In genomic region chr19:58104544-58104943, GRCm38 (mm10) we compare ENCODE assay signal across 8 mouse cellular contexts.
DNase-seq lines count a peak whose midpoint lies in the region; ATAC-seq and TF ChIP-seq lines count a peak whose summit lies in the region.

No protein-coding gene starts in this region.

- H3K4me1 ChIP-seq in kidney, postnatal 0 days (replicated peaks; ENCODE audit: insufficient read depth, low read length) = no peaks in the 10 kb centered on the region; the same call in 1 of the 2 replicates
- H3K4me1 ChIP-seq in limb, embryonic 10.5 days = peaks cover 35% of the 10 kb centered on the region
- H3K4me1 ChIP-seq in midbrain, embryonic 11.5 days (ENCODE audit: control insufficient read depth, insufficient read depth, low read length) = no peaks in the 10 kb centered on the region; the same call in 1 of the 2 replicates

- H3K4me3 ChIP-seq in kidney, postnatal 0 days (replicated peaks; ENCODE audit: low read depth, low read length) = no peak overlapping the region
- no peak overlapping the region for H3K4me3 ChIP-seq in limb, embryonic 10.5 days
- no peak overlapping the region for H3K4me3 ChIP-seq in midbrain, embryonic 11.5 days (ENCODE audit: low read depth, low read length)

- TF ChIP-seq CTCF in kidney, postnatal 0 days (IDR thresholded peaks at IDR 0.05; ENCODE audit: low read depth) = no peak

- DNase-seq in kidney, postnatal 0 days (ENCODE audit: low spot score) = peak; percentile 44
- no peak for DNase-seq in kidney, postnatal 25 days
- DNase-seq in CD4-positive, CD25-positive, alpha-beta regulatory T cell, adult 2 months (ENCODE audit: low read depth, low spot score) = peak; percentile 40
- peak; percentile 23 for DNase-seq in c-Kit-positive CD71-negative TER-119-negative erythroid progenitor cells, embryonic 14.5 days (ENCODE audit: low read depth)
- no peak for DNase-seq in limb, embryonic 10.5 days (ENCODE audit: low spot score)
- DNase-seq in urinary bladder, postnatal 36 days (ENCODE audit: low spot score in 2 of 2) = no peak
- no peak for DNase-seq in midbrain, embryonic 11.5 days (ENCODE audit: low spot score, missing footprints)
- no peak for DNase-seq in spleen, postnatal 10 days (ENCODE audit: low spot score in 2 of 2)

- peak; percentile 49; the same call in 1 of the 2 replicates for ATAC-seq in kidney, postnatal 0 days (replicated peaks; ENCODE audit: low FRiP score, low read depth)
- no peak for ATAC-seq in midbrain, embryonic 11.5 days (ENCODE audit: low FRiP score)

- H3K9me3 ChIP-seq in kidney, postnatal 0 days (replicated peaks; ENCODE audit: low read length) = no peaks in the 10 kb centered on the region
- H3K9me3 ChIP-seq in limb, embryonic 10.5 days (replicated peaks) = no peaks in the 10 kb centered on the region
- H3K9me3 ChIP-seq in midbrain, embryonic 11.5 days (ENCODE audit: control insufficient read depth, low read length) = no peaks in the 10 kb centered on the region

- no peak overlapping the region for H3K27ac ChIP-seq in kidney, postnatal 0 days
- peak overlapping the region; percentile 73 for H3K27ac ChIP-seq in limb, embryonic 10.5 days
- H3K27ac ChIP-seq in midbrain, embryonic 11.5 days (ENCODE audit: low read depth, low read length) = no peak overlapping the region

- H3K4me2 ChIP-seq in kidney, postnatal 0 days (ENCODE audit: low read length) = no peak overlapping the region
- H3K4me2 ChIP-seq in midbrain, embryonic 11.5 days = no peak overlapping the region

- no peak overlapping the region for H3K9ac ChIP-seq in kidney, postnatal 0 days (ENCODE audit: low read depth, low read length)
- H3K9ac ChIP-seq in midbrain, embryonic 11.5 days (ENCODE audit: low read length) = no peak overlapping the region

- H3K27me3 ChIP-seq in kidney, postnatal 0 days (ENCODE audit: insufficient read depth, low read length) = no peaks in the 10 kb centered on the region
- no peaks in the 10 kb centered on the region for H3K27me3 ChIP-seq in limb, embryonic 10.5 days (ENCODE audit: low read depth, poor library complexity, severe bottlenecking)
- no peaks in the 10 kb centered on the region for H3K27me3 ChIP-seq in midbrain, embryonic 11.5 days (ENCODE audit: control insufficient read depth, insufficient read depth, low read length)

- H3K36me3 ChIP-seq in kidney, postnatal 0 days (ENCODE audit: insufficient read depth, low read length) = no peaks in the 10 kb centered on the region
- no peaks in the 10 kb centered on the region for H3K36me3 ChIP-seq in limb, embryonic 10.5 days
- no peaks in the 10 kb centered on the region for H3K36me3 ChIP-seq in midbrain, embryonic 11.5 days (ENCODE audit: control insufficient read depth, insufficient read depth, low read length)

- 32% methylated on average over 7 of the region's 7 CpGs for WGBS in kidney, postnatal 0 days
- 57% methylated on average over 7 of the region's 7 CpGs for WGBS in limb, embryonic 10.5 days
- WGBS in midbrain, embryonic 11.5 days = 74% methylated on average over 7 of the region's 7 CpGs

Comparison
In these comparisons a context has a peak if more than half of its experiments do, and no peak if none do; other contexts are left out.
1. DNase-seq: peak in kidney, postnatal 0 days (single experiment), CD4-positive, CD25-positive, alpha-beta regulatory T cell, adult 2 months (single experiment) and c-Kit-positive CD71-negative TER-119-negative erythroid progenitor cells, embryonic 14.5 days (single experiment); none in kidney, postnatal 25 days (0 of 2), limb, embryonic 10.5 days (single experiment), urinary bladder, postnatal 36 days (0 of 2), midbrain, embryonic 11.5 days (single experiment) and spleen, postnatal 10 days (0 of 2).